Mouse (Mus musculus) CD8-positive naive resting alpha-beta T cell, adult 2 months (primary cell): ENCODE measurements around the gene Frmd6.

Source experiments
- DNase-seq, 2 experiments: peaks; one replicate each; pipeline ENCODE4 v3.0.0; 2022; ENCODE audit warnings: low read depth in 2 of 2, low spot score in 2 of 2

The Frmd6 gene

DNA sequence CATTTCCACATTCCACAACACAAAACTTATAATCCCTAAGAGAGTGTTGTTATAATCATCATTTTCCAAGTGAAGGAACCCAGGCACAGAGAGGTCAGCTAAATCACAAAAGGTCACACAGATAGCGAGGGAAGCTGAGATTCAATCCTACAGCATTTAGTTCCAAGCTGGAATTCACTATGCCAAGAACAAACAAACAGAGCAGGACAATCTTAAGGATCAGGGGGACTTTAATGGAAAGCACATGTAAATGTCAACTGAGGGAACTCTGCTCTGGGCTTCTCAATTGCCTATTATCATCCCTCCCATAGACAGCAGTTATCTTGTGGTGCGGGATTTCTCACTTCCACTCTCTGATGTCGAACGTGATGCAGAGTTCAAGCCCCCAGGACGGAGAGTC is 17.8 kb upstream of the Frmd6 start:
- no peak for DNase-seq

- no peak for DNase-seq
Observed at GRCm38 (mm10) chr12:70807975-70808374, 17.3 kb upstream of the Frmd6 start.

- DNase-seq = no peak
Observed at GRCm38 (mm10) chr12:70809957-70810356, 15.4 kb upstream of the Frmd6 start.

- DNase-seq = no peak
Observed at GRCm38 (mm10) chr12:70811772-70812171, 13.5 kb upstream of the Frmd6 start.

- no peak for DNase-seq
Observed at GRCm38 (mm10) chr12:70812176-70812575, 13.1 kb upstream of the Frmd6 start.

GRCm38 (mm10) chr12:70812822-70813465 is 12.4 kb upstream of the Frmd6 start:
- no peak for DNase-seq

DNA sequence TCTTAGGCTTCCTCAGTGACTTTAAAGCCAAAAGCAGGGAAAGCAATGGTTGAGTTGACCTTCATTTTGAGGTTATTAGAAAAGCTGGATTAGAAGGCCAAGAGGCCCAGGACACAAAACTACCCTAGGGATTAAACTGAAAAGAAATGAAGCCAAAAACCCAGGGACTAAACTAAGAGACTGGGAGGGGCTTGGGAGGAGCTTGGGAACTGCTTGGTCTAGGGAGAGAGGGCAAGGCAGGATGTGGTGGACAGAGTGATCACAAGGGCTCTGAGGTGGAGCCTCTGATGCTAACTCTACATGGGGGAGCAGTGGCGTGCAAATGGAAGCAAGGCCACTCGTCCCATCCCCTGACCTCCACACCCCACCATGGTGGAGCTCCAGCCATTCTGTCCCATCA is 8.6 kb upstream of the Frmd6 start:
- no peak for DNase-seq

DNA sequence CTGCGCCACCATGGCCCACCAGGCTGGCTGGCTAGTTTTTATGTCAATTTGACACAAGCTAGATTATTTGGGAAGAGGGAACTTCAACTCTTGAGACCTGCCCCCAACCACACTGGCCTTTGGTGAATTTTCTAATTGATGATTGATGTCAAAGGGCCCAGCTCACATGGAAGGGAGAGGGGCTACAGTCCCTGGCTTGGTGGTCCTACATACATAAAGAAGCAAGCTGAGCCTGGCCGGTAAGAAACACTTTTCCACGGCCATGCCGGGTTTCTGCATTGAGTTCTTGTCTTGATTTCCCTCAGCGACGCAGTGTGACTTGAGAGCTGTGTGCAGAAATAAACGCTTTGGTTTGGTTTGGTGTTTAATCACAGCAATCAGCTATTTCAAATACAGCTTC is 1.3 kb upstream of the Frmd6 start:
- no peak for DNase-seq

DNA sequence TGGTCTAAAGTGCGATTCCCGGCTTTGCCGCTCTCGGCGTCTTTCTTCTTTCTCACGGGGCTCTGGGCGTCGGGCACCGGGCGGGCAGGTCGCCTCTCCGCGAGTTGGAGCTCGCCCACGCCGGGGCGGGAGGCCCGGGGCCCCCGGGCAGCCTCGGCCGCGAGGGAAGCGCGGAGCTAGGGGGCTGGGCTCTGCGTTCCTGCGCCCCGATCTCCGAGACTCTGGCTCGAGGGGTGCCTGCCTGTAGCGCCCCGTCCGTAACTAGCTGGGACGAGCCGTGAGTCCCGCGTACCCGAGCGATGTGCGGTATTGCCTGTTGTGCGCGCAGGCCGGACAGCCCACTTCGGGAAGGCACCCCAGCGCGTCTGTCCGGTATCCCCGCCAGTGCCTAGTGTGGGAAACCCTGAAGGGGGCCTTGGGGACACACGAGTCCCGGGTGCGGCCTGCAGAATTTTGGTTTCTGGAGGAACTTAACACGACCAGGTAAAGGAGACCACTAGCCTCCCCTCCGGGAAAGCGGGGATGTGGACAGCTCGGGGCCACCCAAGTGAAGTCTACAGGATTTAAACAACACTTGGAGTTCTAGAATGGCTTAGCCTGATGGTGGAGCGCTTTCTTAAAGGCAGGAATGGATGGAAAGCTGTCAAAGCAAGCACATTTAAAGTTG is 470 bp downstream of the Frmd6 start:
- no peak for DNase-seq

DNA sequence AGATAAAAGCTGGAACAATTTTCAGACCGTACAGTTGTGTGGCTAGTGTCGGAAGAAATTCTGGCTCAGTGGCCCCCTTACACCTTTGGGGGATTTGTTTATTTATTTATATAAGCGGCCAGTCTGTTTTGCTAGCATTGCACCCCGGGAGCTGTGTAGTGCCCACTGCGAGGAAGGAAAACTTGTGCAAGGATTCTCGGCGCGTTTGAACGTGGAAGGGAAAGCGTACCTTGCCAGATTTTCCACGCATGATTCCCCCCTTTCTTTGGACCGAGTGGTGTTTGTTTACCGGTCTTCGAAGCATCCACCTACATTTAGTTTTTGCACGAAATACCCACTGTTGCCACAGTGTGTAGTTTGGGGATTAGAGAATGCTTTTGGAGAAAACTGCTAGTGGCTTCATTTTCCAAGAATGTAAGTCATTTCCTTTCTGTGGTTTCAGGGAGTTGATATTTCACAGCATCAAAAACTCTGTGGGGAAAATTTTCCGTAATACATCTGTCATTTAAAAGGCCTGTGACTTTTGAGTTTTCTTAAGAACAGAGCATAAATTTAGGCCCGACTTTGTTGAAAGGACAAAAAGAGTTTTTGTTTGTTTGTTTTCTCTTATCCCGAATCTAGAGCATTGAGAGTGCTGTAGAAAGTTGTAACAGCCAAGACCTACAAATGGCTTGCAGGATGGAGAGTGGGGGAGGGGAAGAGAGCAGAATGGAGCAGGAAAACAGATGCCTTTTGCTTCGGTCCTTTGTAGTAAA is 1.2 kb downstream of the Frmd6 start:
- DNase-seq = no peak

DNA sequence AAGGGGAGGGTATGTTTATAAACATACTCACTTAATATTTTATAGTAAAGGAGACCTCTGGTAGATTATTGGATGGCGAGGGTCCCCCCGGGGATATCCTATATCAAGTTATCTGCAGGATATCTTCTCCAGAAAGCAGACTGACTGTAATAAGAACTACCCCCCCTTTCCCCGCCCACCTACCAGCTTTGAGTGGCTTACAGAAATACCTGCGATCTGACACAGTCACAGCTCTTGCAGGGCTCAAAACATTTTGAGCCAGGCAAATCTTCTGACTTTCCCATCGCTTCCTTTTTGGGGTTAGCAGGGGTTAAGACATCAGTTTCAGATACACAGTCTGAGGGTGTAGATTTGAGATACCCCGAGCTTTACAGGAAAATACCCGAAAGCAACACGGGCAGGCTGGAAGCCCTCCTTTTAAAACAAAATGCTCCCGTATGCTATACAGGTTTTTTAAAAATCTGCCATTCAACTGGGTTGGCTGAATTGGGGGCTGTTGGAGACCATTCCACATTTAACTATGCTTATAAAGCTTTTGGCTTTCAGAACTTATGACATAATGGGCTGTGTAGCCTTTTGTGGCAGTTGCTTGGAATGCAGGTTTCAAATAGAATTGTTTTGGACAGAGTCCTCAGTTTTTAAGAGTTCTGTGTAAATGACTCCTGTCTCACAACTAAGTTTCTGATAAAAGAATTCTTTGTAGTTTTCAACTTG is 2.0 kb downstream of the Frmd6 start:
- DNase-seq = peak in 1 of 2 experiments; percentile 14

DNA sequence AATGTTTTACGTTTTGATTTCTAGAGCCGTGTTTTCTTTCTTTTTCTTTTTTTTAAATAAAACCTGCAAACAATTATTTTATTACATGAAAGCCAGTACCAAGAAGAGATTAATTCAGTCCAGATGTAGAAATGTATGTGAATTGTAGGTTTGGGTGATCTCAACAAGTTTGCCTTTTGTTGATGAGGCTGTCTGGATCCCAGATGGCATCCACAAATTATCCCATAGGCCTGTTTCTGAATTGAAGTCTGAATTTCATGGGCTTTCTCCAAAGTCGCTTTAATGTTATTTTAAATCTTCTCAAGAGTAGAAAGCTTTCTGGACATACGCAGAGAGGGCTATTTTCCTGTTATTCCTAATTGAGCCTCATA is 2.6 kb downstream of the Frmd6 start:
- DNase-seq = no peak

DNA sequence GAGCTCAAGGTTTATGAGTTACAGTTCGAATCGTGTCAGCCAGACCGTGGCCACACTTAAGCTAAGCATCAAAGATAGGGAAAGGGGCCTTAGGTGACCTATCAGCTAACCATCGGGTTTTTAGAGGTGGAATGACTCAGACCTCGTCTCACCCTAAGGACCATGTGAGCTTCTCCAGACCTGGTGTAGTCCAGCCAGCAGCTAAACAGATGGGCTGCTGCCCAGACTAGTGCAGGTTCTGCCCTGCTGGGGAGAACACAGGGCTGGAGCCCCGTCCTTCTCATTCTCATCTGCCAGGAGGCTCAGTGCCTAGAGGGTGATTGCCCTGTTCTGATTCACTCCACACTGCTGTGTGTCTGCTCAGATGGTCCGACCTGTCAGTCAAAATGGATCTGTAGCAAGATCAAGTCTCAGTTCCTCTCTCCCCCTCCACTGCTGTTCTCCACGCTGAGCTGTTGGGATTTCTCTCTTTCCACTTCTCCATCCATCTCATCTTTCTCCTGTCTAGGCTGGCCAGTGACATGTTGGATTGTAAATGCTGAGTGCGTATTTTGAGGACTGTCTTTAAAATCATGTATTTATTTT is 5.8 kb downstream of the Frmd6 start:
- no peak for DNase-seq

DNA sequence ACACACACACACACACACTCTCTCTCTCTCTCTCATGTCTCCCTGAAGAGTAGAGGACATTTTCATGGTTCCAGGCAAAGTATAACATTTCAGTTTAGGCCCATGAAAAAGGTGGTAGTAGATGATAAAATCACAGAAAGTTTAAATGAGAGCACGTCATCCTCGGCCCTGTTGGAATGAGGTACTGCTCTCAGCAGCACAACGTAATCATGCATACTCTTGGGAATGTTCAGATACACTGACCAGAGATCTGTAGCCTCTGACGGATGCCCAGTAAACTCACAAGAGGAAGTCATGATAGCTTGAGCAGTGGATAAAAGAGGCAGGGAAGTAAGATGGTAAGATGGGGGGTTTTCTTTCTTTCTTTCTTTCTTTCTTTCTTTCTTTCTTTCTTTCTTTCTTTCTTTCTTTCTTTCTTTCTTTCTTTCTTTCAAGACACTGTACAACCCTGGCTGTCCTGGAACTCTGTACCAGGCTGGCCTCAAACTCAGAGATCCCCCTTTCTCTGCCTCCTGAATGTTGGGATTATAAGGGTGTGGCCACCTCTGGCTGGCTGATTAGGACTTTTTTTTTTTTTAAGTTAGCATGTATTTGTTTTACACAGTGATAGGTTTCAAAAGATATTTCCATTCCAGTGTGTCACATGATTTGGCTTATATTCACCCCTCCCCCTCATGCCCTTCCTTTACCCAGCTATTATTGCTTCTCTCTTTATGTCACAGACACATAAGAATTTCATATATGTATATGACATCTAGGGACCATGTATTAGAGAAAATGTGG is 7.1 kb downstream of the Frmd6 start:
- no peak for DNase-seq

DNA sequence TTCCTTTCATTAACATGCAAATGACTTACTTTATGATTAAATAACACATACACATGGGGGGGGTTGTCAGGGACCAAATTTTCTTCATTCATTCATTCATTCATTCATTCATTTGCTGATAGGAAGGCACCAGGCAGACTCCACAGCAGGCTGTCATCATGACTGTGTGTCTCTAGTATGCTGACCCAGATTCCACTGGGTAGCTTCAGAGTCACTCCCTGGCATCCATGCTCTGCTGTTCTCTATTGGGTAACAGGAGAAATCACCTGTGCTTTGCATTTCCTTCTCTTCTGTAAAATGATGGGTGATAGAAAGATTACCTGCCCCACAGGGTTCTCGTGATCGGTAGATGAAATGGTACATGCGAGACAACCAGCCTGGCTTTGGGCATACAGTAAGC is 7.7 kb downstream of the Frmd6 start:
- DNase-seq = no peak

- DNase-seq = no peak
Observed at GRCm38 (mm10) chr12:70834043-70834442, 8.7 kb downstream of the Frmd6 start.

GRCm38 (mm10) chr12:70835004-70835403 is 9.7 kb downstream of the Frmd6 start:
- DNase-seq = no peak

DNA sequence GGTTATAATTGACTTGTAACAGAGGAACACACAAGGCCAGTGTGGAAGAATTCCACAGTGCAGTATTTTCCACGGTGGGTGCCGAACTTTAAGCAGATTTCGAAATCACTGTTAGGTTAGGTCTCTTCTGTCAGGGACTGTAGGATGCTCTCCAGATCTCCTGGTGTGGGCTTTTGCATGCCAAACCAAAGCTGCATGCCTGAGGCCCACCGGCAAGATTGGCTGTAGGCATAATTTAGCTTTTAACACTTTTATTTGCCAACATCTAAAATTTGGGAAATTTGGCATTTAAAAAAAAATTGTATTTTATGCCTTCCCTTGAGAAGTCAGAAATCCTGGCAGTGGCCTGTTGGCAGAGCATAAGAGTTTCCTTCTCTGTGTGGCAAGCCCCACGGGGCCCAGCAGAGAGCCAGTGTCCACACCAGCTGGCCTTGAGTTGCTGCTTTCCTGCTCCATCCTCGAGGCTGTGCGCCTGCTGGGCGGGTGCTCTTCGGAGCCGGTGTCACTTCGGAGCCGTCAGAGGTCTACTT is 12.5 kb downstream of the Frmd6 start:
- no peak for DNase-seq

- no peak for DNase-seq
Observed at GRCm38 (mm10) chr12:70845371-70845770, 20.1 kb downstream of the Frmd6 start.

DNA sequence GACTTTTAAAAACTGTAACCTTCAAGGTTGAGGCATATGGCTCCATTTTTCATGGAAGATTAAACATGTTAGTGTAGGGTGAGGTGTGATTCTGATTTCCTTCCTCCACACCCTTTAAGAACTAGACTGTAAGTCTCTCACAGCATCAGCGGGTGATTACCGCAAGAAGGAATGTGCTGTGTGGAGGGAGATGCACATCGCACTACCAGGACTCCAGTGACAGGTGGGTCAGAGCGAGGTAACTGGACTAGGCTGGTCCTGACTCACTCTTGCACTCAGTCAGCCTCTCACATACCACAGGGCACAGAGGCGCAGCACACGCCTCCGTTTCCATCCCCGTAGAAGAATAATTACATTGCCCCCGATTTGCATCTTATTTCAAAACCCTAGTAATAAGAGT is 23.7 kb downstream of the Frmd6 start:
- DNase-seq = no peak
